Mouse (Mus musculus): Measurements from ENCODE around the gene Tmem160. TPM values are rescaled to one million over a fixed set of nuclear protein-coding genes. Genes with fewer than 3 reads are reported as not detected.

Tmem160 gene
- 66.4 and 72.3 TPM in 2 replicates for polyA plus RNA-seq (2015; fragmentation: Nextera tagmentation; extraction: Ambion mirVana)

DNA sequence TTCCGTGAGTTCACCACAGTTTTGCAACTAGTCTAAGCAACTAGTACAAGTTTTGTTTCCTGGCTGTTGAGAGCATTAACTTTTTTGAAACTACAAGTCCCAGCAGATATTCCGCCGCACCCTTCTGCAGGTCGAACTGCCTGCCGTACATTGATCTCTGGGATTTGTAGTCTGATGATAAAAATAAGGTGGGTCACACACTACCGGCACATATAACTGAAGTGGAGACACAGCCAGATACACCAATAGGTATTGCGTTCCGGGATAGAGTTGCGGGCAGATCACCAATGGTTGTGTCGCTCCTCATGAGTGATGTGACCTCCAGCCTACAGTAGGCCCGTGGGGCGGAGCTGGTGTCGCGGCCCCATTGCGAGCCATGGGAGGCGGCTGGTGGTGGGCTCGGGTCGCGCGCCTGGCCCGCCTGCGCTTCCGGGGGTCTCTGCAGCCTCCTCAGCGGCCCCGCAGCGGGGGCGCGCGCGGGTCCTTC lies at the start of gene Tmem160:
Gene Tmem160 (plus strand): TSS at position 193 of the 487 bp plus-strand sequence.
- peak within 1 kb of the TSS; percentile 73 for H3K4me3 ChIP-seq (replicated peaks)
- peaks cover 15% of the 10 kb centered on the region; the same call in 1 of the 2 replicates for H3K36me3 ChIP-seq
- H3K27me3 ChIP-seq (replicated peaks): 0 out of 2 replicates have a peak, but pooled peaks cover 3% of the 10 kb centered on the region
- H3K9me3 ChIP-seq (replicated peaks): no peaks in the 10 kb centered on the region
- H3K4me1 ChIP-seq: peaks cover 10% of the 10 kb centered on the region
- WGBS: 2% methylated on average over 30 of the region's 30 CpGs
- H3K27ac ChIP-seq (replicated peaks): peak within 1 kb of the TSS; percentile 76
- H3K4me2 ChIP-seq: peak within 1 kb of the TSS; percentile 95
- ATAC-seq (ENCODE audit: low FRiP score): peak; percentile 97
- peak within 1 kb of the TSS; percentile 71 for H3K9ac ChIP-seq (replicated peaks)

DNA sequence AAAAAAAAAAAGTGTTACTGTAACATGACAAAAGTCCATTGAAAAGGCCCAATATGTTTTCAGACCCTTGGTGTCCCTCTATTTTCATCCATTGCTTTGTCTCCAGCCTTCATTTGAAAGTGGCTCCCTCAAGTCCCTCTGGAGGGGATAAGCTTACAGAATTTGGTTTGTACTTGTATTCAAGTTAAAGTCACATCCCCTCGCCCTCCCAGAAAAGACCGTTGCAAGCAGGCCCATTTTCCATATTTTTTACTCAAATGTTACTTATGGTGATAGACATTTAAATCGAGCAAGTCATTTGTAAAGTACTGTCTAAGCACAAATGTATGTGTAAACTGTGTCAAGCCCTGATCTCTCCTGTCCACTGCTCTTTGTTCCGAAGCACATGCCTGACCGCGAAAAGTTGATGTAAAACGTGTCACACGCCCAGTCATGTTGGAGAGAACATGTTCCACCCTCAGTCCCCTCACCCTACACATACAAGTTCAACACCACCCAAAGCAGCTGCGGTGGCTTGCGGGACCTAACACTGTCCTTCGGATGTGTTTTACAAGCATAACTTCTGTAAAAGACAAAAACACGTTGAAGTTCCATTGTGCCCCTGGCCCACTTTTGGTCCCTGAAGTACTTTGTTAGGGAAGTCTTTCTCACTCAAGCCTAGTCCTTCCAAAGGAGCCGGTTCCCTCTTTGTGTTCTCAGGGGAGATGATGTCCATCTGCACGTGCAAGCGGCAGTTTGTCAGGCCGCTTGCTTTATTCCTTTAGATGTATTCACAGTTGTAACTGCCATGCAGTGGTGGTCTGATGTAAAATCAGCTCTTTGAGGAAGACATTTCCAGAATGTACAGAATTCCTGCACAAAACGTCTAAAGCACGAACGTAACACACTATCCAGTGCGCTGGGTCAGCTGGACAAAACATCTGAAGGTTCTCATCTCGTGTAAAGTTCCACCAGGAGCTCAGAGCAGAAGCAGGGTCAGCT lies 49.3 kb upstream of the Tmem160 start:
- Histone ChIP-seq H3K9me3 (replicated peaks) (no peaks in the 10 kb centered on the region), H3K27ac (replicated peaks) (peak overlapping the region; percentile 100), H3K36me3 (no peaks in the 10 kb centered on the region), H3K4me2 (peak overlapping the region; percentile 71), H3K9ac (replicated peaks) (peak overlapping the region; percentile 100), H3K4me3 (replicated peaks) (peak overlapping the region; percentile 84), H3K4me1 (peaks cover 40% of the 10 kb centered on the region), H3K27me3 (replicated peaks) (no peaks in the 10 kb centered on the region)
- ATAC-seq (ENCODE audit: low FRiP score): no peak
- WGBS: 11% methylated on average over 21 of the region's 21 CpGs

DNA sequence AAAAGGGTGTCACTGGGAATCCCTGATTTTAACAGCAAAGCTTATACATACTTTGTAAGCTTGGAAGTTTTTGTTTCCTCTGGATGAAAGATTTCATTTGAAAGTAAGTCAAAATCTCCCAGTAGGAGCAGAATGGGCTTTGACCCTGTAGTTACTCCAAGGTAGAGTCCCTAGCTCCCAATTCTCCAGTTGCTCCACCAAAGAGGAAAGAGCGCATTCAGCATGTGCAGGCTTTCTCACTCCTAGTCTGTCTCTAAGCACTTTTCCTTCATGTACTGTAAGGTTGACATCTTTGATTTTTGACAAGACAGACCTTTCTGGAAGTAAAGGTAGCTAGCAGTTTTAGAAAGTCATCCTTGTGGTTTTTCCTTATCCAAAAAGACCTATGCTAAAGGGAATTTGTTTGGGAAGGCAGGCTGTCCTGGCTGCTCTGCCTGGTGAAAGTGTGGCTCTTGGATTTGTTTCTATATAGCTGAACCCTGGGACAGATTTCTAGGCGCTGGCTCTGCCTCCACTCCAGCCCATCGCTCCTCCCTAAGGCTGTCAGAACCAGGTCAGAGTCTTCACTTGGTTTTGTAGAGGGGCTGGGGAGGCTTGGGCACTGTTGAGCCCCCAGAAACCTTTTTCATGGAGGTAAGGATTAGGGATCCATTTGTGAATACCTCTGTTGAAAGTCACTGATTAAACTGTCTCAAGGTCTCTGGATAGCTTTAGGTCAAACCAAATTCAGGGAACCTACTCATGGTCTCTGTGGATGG lies 48.1 kb upstream of the Tmem160 start:
- Histone ChIP-seq H3K4me3 (replicated peaks) (0 out of 2 replicates have a peak overlapping the region, but pooled peaks have one; percentile 0), H3K9me3 (replicated peaks) (no peaks in the 10 kb centered on the region), H3K36me3 (no peaks in the 10 kb centered on the region), H3K4me1 (peaks cover 31% of the 10 kb centered on the region), H3K4me2 (peak overlapping the region; percentile 71), H3K9ac (replicated peaks) (peak overlapping the region; percentile 32; the same call in 1 of the 2 replicates), H3K27me3 (replicated peaks) (no peaks in the 10 kb centered on the region), H3K27ac (replicated peaks) (peak overlapping the region; percentile 77)
- ATAC-seq (ENCODE audit: low FRiP score): no peak
- whole genome bisulfite sequencing: 83% methylated on average over 3 of the region's 3 CpGs

DNA sequence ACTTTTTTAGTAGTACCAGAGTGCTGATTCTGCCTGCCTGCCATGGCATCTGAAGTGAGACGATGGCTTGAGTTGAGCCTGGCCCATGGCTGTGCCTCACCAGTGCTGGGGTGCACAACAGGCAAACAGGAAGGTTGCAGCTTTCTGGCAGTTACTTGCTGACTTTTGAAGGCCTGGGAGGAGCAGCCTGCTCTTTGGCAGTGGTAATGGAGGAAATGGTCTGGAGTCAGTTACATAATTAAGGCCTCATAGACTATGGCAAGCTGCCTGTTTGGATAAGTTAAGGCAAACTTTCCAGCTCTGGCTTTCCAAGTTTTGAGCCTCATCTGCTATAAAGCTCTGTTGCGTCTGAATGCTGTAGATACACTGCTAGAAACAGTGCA lies 47.5 kb upstream of the Tmem160 start:
- 0 out of 2 replicates have a peak overlapping the region, but pooled peaks have one; percentile 0 for H3K4me3 ChIP-seq (replicated peaks)
- WGBS: 69% methylated on average over 2 of the region's 2 CpGs

DNA sequence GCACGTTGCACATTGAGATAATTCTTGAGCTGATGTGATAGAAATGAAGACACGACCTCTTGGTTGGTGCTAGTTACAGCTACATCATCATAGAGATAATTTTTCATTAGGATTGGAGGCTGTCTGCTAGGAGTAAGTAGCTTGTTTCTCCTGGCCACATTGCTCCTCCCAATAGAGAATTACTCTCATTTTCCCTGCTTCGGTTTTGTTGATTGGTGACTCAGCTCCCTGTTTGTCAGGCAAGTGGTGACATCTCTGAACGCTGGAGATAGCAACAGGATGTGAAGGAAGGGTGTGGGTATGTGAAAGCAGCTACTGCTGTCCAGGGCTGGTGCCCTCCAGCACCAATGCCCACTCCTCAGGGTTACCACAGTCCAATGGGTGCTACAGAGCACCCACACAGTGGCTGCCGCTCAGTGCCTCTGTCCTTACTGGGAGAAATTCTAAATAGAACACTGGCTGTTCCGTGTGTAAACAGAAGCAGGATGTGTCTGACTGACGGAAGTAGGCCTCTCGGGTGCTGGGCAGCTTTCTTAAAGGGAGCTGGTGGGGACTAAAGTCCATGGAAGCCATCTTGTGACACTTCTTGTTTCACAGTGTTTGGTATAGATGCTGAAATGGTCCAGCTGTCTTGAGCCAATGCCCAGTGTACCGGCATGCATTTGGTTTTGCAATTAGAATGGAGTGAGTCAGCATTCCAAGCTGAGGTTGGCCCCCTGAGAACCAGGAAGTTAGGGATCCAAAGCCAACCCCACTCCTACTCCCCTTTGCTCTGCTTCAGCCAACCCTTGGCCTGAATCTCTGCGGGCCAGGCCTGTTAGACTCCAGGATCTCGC lies 46.8 kb upstream of the Tmem160 start:
- WGBS: 57% methylated on average over 11 of the region's 11 CpGs
- Histone ChIP-seq H3K36me3 (no peaks in the 10 kb centered on the region), H3K9ac (replicated peaks) (peak overlapping the region; percentile 39; the same call in 1 of the 2 replicates), H3K4me2 (peak overlapping the region; percentile 71), H3K4me1 (peaks cover 31% of the 10 kb centered on the region), H3K4me3 (replicated peaks) (peak overlapping the region; percentile 13; the same call in 1 of the 2 replicates), H3K9me3 (replicated peaks) (no peaks in the 10 kb centered on the region), H3K27ac (replicated peaks) (peak overlapping the region; percentile 77), H3K27me3 (replicated peaks) (no peaks in the 10 kb centered on the region)
- no peak for ATAC-seq (ENCODE audit: low FRiP score)

More for the DNA sequence above, 47.5 kb upstream of the Tmem160 start:
- Histone ChIP-seq H3K4me1 (peaks cover 31% of the 10 kb centered on the region), H3K27ac (replicated peaks) (peak overlapping the region; percentile 77), H3K4me2 (peak overlapping the region; percentile 71), H3K9ac (replicated peaks) (no peak overlapping the region), H3K27me3 (replicated peaks) (no peaks in the 10 kb centered on the region), H3K36me3 (no peaks in the 10 kb centered on the region), H3K9me3 (replicated peaks) (no peaks in the 10 kb centered on the region)
- ATAC-seq (ENCODE audit: low FRiP score): no peak

DNA sequence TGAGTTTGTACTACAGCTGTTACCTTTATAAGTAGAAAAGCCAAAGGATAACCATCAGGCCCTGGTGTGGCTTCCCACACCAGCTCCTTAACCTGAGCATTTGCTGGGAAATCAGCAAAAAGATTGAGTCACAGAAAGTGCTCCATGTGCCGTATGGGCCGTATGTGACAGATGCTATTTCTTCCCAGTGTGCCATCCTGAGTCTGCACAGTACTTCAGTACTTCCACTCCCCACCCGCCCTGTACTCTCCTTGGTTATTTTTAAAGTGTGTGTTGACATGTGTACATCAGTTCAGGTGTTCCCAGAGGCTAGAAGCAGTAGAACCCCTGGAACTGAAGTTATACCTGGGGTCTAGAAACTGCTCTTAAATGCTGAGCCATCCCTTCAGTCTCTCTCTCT lies 45.6 kb upstream of the Tmem160 start:
- H3K27ac ChIP-seq (replicated peaks): no peak overlapping the region
- WGBS: 85% methylated on average over 3 of the region's 3 CpGs
- H3K9me3 ChIP-seq (replicated peaks): no peaks in the 10 kb centered on the region
- no peaks in the 10 kb centered on the region for H3K36me3 ChIP-seq
- H3K9ac ChIP-seq (replicated peaks): no peak overlapping the region
- no peak overlapping the region for H3K4me3 ChIP-seq (replicated peaks)
- H3K4me2 ChIP-seq: no peak overlapping the region
- no peak for ATAC-seq (ENCODE audit: low FRiP score)
- no peaks in the 10 kb centered on the region for H3K27me3 ChIP-seq (replicated peaks)
- H3K4me1 ChIP-seq: peaks cover 35% of the 10 kb centered on the region

DNA sequence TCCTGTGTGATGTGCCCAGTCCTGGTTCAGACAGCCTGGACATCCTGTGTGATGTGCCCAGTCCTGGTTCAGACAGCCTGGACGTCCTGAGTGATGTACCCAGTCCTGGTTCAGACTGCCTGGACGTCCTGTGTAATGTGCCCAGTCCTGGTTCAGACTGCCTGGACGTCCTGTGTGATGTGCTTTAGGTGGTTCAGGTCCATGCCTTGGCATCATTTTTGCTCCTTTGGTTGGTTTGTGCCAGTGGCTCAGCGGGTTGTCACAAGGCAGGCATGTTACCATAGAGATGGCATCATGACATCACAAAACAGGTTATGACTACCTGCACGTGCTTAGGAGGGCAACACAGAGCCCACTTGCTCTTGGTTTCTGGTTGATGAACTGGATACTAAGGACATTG lies 41.5 kb upstream of the Tmem160 start:
- no peak for ATAC-seq (ENCODE audit: low FRiP score)
- Histone ChIP-seq H3K27ac (replicated peaks) (no peak overlapping the region), H3K4me3 (replicated peaks) (no peak overlapping the region), H3K9ac (replicated peaks) (no peak overlapping the region), H3K9me3 (replicated peaks) (no peaks in the 10 kb centered on the region), H3K4me2 (no peak overlapping the region), H3K27me3 (replicated peaks) (no peaks in the 10 kb centered on the region), H3K4me1 (peaks cover 24% of the 10 kb centered on the region), H3K36me3 (no peaks in the 10 kb centered on the region)
- 93% methylated on average over 5 of the region's 5 CpGs for WGBS

DNA sequence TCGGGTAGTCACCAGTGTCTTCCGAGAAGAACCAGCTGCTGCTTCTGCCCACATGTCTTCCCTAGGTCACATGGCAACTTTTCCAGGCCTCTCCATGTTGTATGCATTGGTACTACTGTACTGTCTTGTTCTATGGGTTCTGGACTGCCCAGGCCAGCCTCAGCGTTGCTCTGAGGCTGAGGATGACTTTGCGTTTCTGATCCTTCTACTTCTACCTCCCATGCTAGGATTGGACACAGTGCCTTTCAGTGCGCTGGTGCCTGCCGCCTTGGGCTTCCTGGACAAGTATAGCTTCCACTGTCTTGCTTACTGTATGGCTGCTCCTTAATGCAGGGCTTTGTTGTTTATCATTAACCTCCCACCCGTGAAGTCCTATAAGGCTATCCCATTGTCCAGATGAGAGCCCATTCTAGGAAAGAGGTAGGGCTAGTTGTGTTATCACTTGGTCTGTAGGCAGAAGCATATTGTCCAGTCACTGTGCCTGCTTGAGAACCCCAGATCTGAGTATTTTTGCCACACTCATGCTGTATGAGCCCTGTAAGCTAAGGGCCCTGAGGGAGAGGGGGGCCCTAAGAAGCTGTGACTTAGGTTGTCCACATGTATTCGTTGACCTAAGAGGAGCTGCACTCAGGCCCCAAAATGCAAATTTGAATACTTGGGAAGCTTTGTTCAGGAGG lies 40.2 kb upstream of the Tmem160 start:
- Histone ChIP-seq H3K4me3 (replicated peaks) (no peak overlapping the region), H3K27ac (replicated peaks) (no peak overlapping the region), H3K36me3 (peaks cover 10% of the 10 kb centered on the region), H3K4me1 (peaks cover 24% of the 10 kb centered on the region), H3K4me2 (no peak overlapping the region), H3K27me3 (replicated peaks) (no peaks in the 10 kb centered on the region), H3K9me3 (replicated peaks) (no peaks in the 10 kb centered on the region), H3K9ac (replicated peaks) (no peak overlapping the region)
- WGBS: 88% methylated on average over 8 of the region's 8 CpGs
- ATAC-seq (ENCODE audit: low FRiP score): no peak

DNA sequence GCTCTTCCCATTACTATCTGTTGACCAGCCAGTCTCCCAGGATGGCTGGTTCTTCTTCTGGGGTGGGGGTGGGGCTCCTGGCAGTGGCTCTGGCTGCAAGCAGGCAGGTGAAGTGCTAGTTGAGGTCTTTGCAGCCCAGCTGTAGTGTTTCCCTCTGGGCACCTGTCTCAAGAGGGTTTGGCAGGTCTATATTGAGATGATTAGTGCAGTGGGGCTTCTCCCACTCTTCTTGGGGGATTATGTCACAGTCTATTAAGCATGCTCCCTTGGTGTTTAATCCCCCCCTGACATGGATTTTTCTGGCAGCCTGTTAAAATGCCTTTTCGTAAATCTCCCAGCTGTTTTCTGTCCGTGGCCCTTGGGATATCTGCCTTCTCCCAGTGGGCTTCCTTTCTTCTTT lies 39.6 kb upstream of the Tmem160 start:
- 58% methylated on average over 2 of the region's 2 CpGs for WGBS
- no peak overlapping the region for H3K4me2 ChIP-seq
- no peaks in the 10 kb centered on the region for H3K27me3 ChIP-seq (replicated peaks)
- ATAC-seq (ENCODE audit: low FRiP score): no peak
- H3K4me3 ChIP-seq (replicated peaks): no peak overlapping the region
- H3K4me1 ChIP-seq: peaks cover 24% of the 10 kb centered on the region
- H3K9me3 ChIP-seq (replicated peaks): no peaks in the 10 kb centered on the region
- no peak overlapping the region for H3K9ac ChIP-seq (replicated peaks)
- H3K36me3 ChIP-seq: peaks cover 15% of the 10 kb centered on the region
- no peak overlapping the region for H3K27ac ChIP-seq (replicated peaks)

DNA sequence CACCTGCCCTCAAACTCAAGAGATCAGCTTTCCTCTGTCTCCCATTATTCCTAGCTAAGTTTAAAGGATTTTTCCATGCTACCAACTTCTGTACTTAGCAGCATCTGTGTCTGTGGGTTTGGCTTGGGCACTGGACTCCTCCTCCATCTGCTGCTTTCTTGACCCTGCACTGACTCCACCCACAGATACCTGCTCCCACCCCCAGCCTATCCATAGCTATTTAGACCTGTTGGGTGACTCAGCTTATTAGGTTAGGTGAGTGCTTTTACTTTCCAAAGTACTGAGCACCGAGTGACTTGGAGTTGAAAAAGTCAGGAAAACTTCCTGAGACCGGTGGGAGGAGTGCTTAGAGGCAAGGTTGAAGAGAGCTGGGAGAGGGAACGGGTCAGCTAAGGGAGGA lies 37.2 kb upstream of the Tmem160 start:
- H3K27ac ChIP-seq (replicated peaks): no peak overlapping the region
- H3K9ac ChIP-seq (replicated peaks): no peak overlapping the region
- H3K27me3 ChIP-seq (replicated peaks): no peaks in the 10 kb centered on the region
- peaks cover 24% of the 10 kb centered on the region for H3K4me1 ChIP-seq
- ATAC-seq (ENCODE audit: low FRiP score): no peak
- no peak overlapping the region for H3K4me2 ChIP-seq
- no peak overlapping the region for H3K4me3 ChIP-seq (replicated peaks)
- no peaks in the 10 kb centered on the region for H3K9me3 ChIP-seq (replicated peaks)
- WGBS: 93% methylated on average over 3 of the region's 3 CpGs
- H3K36me3 ChIP-seq: peaks cover 40% of the 10 kb centered on the region
